Mouse (Mus musculus) erythroblast, embryonic 14.5 days (primary cell): Measurements from ENCODE around the gene Ftsj1. TPM values are rescaled to one million over a fixed set of nuclear protein-coding genes. Genes with fewer than 3 reads are reported as not detected.
A peak's percentile ranks its signal among the peaks of the same experiment; 100 is the strongest.

Experiments
- H3K27me3 ChIP-seq: 2 replicates; pipeline ENCODE4 v1.6.1; 2012; ENCODE audit warnings: inconsistent platforms; ENCODE audit not compliant: control insufficient read depth
- H3K36me3 ChIP-seq: 2 replicates; pipeline ENCODE4 v1.6.1; 2012; ENCODE audit warnings: mild to moderate bottlenecking, inconsistent platforms; ENCODE audit not compliant: control insufficient read depth
- H3K4me1 ChIP-seq: 2 replicates; pipeline ENCODE4 v1.6.1; 2012; ENCODE audit warnings: inconsistent platforms; ENCODE audit not compliant: control insufficient read depth
- H3K4me3 ChIP-seq: replicated peaks from 2 replicates; pipeline ENCODE3; 2012; ENCODE audit warnings: moderate library complexity, mild to moderate bottlenecking, inconsistent platforms
- H3K9me3 ChIP-seq: 2 replicates; pipeline ENCODE4 v1.6.1; 2012; ENCODE audit warnings: low read length, inconsistent platforms, mixed read lengths; ENCODE audit not compliant: control insufficient read depth
- GATA1 ChIP-seq: IDR thresholded peaks from 2 replicates; pipeline ENCODE4 v1.6.1; 2012; ENCODE audit warnings: low read length, inconsistent platforms, mixed read lengths
- TAL1 ChIP-seq: IDR thresholded peaks from 3 replicates; pipeline ENCODE4 v1.6.1; 2012; ENCODE audit warnings: low read length, inconsistent platforms, mixed read lengths
- polyA plus RNA-seq: library from polyadenylated mRNA; stranded (reverse); fragments of >175 nt; gene quantifications from 2 replicates; pipeline ENCODE4 v1.2.3, GENCODE M21; 2012

Ftsj1 gene
- polyA plus RNA-seq, 1 experiment = 4.6 TPM

DNA sequence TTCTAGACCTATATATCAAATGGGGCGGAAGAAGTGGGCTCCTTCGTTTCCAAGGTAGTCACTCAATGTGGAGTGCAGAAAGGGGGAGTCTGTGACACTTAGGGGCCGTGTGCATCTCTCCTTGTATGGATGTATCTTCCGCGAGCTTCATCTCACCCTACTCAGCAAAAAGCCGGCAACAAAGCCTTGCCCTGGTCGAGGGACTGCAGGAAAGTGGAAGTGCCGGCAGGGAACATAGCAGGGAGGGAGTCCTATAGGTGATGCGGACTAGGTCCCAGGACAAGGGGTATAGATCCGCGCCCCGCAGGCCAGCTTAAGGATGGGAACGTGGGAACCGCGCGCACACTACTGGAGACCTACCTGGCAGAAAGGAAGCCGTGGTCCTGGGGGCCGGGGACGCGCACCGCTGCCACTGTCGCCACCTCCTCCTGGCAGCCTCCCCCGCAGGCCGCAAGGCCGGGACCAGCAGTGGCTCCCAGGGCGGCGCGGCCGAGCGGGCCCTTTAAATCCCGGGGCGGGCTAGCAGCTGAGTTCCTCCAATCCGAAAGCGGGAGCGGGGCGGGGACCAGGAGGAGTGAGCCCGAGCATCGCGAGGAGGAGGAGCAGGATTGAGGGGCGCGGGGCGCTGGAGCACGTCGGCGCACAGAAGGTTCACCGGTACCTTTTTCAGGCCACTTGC, 46.1 kb downstream of the Ftsj1 start, which contains the start of gene Porcn:
Porcn (minus strand) TSS at position 511 of the 679 bp plus-strand sequence.
- H3K27me3 ChIP-seq = peaks cover 23% of the 10 kb centered on the region
- H3K4me1 ChIP-seq = peaks cover 20% of the 10 kb centered on the region
- H3K9me3 ChIP-seq = no peaks in the 10 kb centered on the region; the same call in 1 of the 2 replicates
- H3K4me3 ChIP-seq = peak within 1 kb of the TSS; percentile 62
- no peaks in the 10 kb centered on the region for H3K36me3 ChIP-seq
- TF ChIP-seq TAL1 (no peak), GATA1 (no peak)

DNA sequence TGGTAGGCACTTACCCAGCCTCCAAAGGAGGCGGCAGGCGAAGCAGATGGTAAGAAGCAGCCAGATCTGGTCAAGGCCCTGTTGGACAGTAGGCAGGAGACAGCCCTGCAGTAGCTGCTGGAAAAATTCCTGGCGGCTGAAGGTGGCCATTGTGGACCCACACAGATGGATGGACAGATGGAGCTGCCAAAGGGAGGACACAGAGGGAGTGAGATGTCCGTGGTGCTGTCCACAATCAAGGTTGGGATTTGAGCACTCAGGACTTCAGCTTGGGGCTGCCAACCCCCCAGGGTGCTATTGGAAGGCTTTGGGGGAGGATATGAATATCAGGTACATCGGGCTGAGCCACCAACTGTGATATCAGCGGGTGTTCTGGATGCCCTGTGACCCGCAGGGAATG, 46.7 kb downstream of the Ftsj1 start:
- Histone ChIP-seq H3K36me3 (no peaks in the 10 kb centered on the region), H3K4me3 (no peak overlapping the region), H3K27me3 (peaks cover 23% of the 10 kb centered on the region), H3K4me1 (peaks cover 20% of the 10 kb centered on the region), H3K9me3 (no peaks in the 10 kb centered on the region; the same call in 1 of the 2 replicates)
- no peak for TF ChIP-seq GATA1
- no peak for TF ChIP-seq TAL1

DNA sequence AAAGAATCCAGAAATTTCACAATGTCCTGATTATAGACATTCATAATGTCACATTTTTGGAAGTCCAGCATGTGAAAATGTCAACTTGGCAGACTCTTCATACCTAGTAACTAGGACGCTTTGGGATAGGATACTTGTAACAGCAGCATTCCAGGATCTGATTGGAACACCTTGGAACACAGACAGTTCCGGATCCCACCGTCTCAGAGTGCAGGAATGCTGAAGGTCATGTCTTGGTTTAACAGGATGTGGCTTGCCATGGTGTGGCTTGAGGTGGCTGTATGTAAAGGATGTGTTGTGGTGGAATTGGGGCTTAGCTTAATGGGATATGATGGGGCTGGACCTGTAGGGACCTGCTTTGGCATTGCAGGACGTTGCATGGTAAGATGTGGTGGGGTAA, 47.1 kb downstream of the Ftsj1 start:
- H3K4me1 ChIP-seq = peaks cover 20% of the 10 kb centered on the region
- no peaks in the 10 kb centered on the region; the same call in 1 of the 2 replicates for H3K9me3 ChIP-seq
- H3K36me3 ChIP-seq = no peaks in the 10 kb centered on the region
- H3K27me3 ChIP-seq = peaks cover 23% of the 10 kb centered on the region
- TF ChIP-seq GATA1 (no peak), TAL1 (no peak)
- H3K4me3 ChIP-seq = no peak overlapping the region

DNA sequence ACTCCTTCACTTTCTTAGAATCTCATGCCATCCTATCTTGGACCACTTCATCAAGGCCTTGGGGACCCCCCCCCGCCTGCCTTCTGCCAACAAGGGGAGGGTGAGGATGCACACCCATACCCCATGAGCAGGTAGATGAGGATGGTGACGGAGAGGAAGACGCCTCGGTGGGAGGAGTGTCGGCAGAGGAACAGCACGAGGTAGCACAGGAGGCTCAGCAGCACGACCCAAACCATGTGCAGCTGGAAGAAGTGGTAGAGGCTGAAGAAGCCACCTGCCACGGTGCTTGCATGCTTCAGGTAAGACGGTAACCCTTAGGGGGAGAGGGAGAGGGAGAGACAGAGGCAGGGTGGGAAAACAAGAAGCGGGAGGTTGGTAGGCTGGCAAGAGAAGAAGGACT, 48.1 kb downstream of the Ftsj1 start:
- Histone ChIP-seq H3K4me3 (no peak overlapping the region), H3K36me3 (no peaks in the 10 kb centered on the region), H3K27me3 (peaks cover 23% of the 10 kb centered on the region), H3K4me1 (peaks cover 20% of the 10 kb centered on the region), H3K9me3 (no peaks in the 10 kb centered on the region; the same call in 1 of the 2 replicates)
- TF ChIP-seq TAL1 (no peak), GATA1 (no peak)

DNA sequence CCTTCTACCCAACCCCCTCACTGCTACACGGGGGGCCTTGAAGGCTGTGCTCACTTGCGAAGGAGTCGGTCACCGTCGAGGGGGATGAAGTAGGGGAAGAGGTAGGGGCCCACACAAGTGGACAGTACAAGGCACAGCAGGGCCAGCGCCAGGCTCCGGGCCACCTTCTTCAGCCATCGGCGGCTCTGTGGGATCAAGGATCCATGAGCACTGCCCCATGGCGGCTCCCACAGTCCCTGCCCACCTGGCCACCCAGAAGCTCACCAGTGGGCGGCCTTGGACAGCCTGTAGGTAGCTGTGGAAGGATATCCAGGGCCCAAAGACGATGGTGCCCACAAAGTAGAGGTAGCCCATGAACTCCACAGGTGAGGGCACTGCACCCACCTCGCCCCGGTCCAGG, 49.1 kb downstream of the Ftsj1 start:
- Histone ChIP-seq H3K27me3 (peaks cover 23% of the 10 kb centered on the region), H3K4me1 (peaks cover 20% of the 10 kb centered on the region), H3K36me3 (no peaks in the 10 kb centered on the region), H3K9me3 (no peaks in the 10 kb centered on the region; the same call in 1 of the 2 replicates), H3K4me3 (no peak overlapping the region)
- TF ChIP-seq TAL1 = no peak
- no peak for TF ChIP-seq GATA1

DNA sequence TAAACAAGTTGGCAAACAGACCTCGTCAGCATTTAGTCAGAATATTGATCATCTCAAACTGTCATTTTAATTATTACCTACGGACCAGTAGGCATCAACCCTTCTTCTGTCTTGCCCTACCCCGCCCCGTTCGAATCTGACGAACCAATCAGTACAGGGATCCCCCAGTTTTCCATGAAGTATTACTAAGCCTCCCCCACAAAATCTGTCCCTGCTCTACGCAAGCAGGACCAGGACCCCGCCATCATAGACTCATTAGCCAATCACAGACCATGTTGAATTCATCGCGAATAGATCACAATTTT, 58.8 kb downstream of the Ftsj1 start, which contains the start of gene Ebp:
Ebp (minus strand) TSS at position 94 of the 305 bp plus-strand sequence.
- Histone ChIP-seq H3K4me1 (peaks cover 24% of the 10 kb centered on the region), H3K27me3 (no peaks in the 10 kb centered on the region), H3K4me3 (peak within 1 kb of the TSS; percentile 92), H3K9me3 (peaks cover 6% of the 10 kb centered on the region; the same call in 1 of the 2 replicates), H3K36me3 (peaks cover 7% of the 10 kb centered on the region)
- no peak for TF ChIP-seq GATA1
- TF ChIP-seq TAL1 = no peak

DNA sequence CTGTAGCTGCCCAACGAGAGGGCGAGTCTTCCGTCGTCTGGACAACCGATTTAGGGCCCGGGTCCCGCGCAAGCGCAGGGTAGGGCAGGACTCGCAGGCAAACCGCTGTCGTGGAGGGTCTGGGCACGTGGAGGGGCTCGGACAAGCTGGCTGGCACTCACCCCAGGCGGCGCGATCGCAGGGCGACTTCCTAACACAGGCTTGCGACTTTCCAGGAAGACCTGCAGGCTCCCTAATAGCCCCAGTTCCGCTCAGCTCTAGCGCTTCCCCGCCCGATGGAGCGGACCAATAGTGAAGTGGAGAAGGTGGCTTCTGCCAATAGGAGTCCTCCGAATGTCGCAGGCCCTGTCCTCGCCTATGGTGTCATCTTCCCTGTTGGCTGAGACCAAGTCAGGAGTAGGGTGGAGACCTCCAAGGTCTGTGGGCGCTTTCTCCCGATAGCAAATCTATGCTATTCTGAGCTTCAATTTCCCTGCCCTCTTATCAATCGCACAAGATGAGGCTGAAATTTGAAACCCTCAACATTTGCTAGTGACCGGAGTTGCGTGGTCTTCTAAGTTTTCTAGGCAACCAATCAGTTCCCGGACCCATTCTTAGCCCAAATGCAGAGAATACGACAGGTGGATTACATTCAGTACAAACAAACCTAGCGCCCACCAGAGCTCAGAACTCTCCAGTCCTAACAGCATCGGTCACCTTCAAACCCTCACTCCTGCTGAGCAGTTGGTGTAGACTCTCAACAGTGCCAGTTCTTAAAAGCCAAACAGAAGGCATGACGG, 59.4 kb downstream of the Ftsj1 start:
- peaks cover 6% of the 10 kb centered on the region; the same call in 1 of the 2 replicates for H3K9me3 ChIP-seq
- no peaks in the 10 kb centered on the region for H3K27me3 ChIP-seq
- H3K4me3 ChIP-seq = peak overlapping the region; percentile 92
- no peak for TF ChIP-seq TAL1
- TF ChIP-seq GATA1 = no peak
- H3K36me3 ChIP-seq = peaks cover 11% of the 10 kb centered on the region
- H3K4me1 ChIP-seq = peaks cover 24% of the 10 kb centered on the region

DNA sequence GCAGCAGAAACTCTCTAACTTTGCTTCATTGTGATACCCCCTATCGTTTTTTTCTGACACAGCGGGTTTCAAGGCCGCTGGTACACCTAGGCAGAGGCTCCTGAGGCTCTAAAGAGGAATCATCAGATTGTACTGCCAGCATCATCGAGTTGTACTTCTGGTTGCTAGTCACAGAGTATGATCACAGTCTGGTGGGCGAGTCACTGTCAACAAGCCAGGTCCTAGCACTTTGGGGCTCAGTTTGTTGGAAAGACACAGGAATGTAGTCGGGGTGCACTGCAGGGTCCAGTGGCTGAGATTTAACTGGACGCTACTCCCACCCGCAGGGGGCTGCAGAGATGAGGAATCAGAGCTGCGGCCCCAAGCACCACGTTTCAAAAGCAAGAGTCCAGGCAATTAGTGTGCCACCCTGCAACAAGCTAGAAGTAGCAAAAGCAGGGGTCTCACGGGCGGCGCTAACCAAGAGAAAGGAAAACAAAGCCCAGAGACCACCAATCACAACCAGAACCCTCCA, 60.0 kb downstream of the Ftsj1 start:
- peak overlapping the region; percentile 92 for H3K4me3 ChIP-seq
- TF ChIP-seq TAL1 (no peak), GATA1 (no peak)
- H3K36me3 ChIP-seq = peaks cover 17% of the 10 kb centered on the region
- peaks cover 6% of the 10 kb centered on the region; the same call in 1 of the 2 replicates for H3K9me3 ChIP-seq
- H3K4me1 ChIP-seq = peaks cover 24% of the 10 kb centered on the region
- no peaks in the 10 kb centered on the region for H3K27me3 ChIP-seq

Other genes starting within 250 kb of the Ftsj1 start
- gene Glod5, start 233.9 kb downstream of the Ftsj1 start, polyA plus RNA-seq = not detected in 2 replicates
- gene Suv39h1, start 177.6 kb downstream of the Ftsj1 start, polyA plus RNA-seq = 1.1 and 1.5 TPM in 2 replicates
- 2.2 and 2.8 TPM in 2 replicates for gene Was, start 161.9 kb downstream of the Ftsj1 start, polyA plus RNA-seq
- 0.95 and 1.1 TPM in 2 replicates for gene Wdr13, start 119.5 kb downstream of the Ftsj1 start, polyA plus RNA-seq
- gene Rbm3, start 106.5 kb downstream of the Ftsj1 start, polyA plus RNA-seq = 9.4 and 12.0 TPM in 2 replicates
- 0.32 and 0.50 TPM in 2 replicates for gene Tbc1d25, start 76.2 kb downstream of the Ftsj1 start, polyA plus RNA-seq
- 0.47 and 0.57 TPM in 2 replicates for gene Ebp, start 58.9 kb downstream of the Ftsj1 start, polyA plus RNA-seq
- gene Porcn, start 45.9 kb downstream of the Ftsj1 start, polyA plus RNA-seq = 0.05 and 0.06 TPM in 2 replicates
- gene Slc38a5, start 18.7 kb upstream of the Ftsj1 start, polyA plus RNA-seq = 21.1 and 28.4 TPM in 2 replicates
- not detected in 2 replicates for gene Ssxb10, start 75.0 kb upstream of the Ftsj1 start, polyA plus RNA-seq
- not detected in 2 replicates for gene Ssxb9, start 114.6 kb upstream of the Ftsj1 start, polyA plus RNA-seq
- gene Ssxb1, start 160.9 kb upstream of the Ftsj1 start, polyA plus RNA-seq = not detected in 2 replicates
- not detected in 2 replicates for gene Ssxb2, start 209.3 kb upstream of the Ftsj1 start, polyA plus RNA-seq